Mouse (Mus musculus) brain, embryonic 14.5 days (tissue): ENCODE data around the gene Kidins220.

ENCODE experiments used
- CTCF ChIP-seq: fragments of 200-500 bp; IDR thresholded peaks from 2 replicates; pipeline ENCODE4 v1.5.1; 2012; ENCODE audit warnings: inconsistent platforms, mild to moderate bottlenecking, moderate library complexity, borderline replicate concordance; ENCODE audit not compliant: insufficient read depth, insufficient read length; ENCODE audit errors: extremely low read depth
- POLR2A ChIP-seq: fragments of 200-500 bp; IDR thresholded peaks from 2 replicates; pipeline ENCODE4 v1.6.1; 2012; ENCODE audit warnings: mild to moderate bottlenecking, inconsistent platforms, borderline replicate concordance; ENCODE audit not compliant: poor library complexity, insufficient read depth, insufficient read length, severe bottlenecking; ENCODE audit errors: extremely low read depth

- TF ChIP-seq POLR2A (no peak), CTCF (no peak)
These were observed 16.2 kb upstream of the Kidins220 start for GRCm38 (mm10) chr12:24958526-24958925.
